Mouse (Mus musculus): ENCODE results near the gene Wdr24. TPM values are rescaled to one million over a fixed set of nuclear protein-coding genes. Genes with fewer than 3 reads are reported as not detected.

The Wdr24 gene
- 48.6 and 49.3 TPM in 2 replicates for polyA plus RNA-seq (2012; rRNA removed)

GRCm38 (mm10) chr17:25823452-25823851 lies at the start of gene Wdr24:
Wdr24 (plus strand) TSS chr17:25823627.

DNA sequence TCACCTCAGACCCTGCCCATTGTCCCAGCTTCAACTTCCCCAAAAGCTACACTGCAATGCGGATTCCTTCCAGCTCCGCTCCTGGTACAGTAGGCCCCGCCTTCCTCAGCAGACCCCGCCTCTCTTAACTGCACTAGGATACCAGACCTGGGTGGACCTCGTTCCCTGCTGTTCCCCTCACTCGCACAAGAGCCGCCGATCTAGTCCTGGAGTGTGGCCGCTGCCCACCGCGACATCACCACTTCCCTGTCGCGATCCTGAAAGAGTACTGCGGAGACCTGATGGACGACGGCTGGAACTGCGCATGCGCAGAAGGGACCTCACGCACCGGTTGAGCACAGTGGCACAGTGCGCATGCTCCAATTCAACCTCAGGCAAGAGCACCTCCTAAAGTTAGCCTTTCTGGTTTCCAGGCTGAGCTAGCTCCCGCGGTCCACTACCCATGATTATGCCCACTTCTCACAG lies 38.1 kb upstream of the Wdr24 start, which contains the start of gene Haghl:
Haghl (minus strand) TSS at position 393 of the 465 bp plus-strand sequence.

GRCm38 (mm10) chr17:25786280-25786679 lies 37.1 kb upstream of the Wdr24 start, which contains the start of gene Ccdc78:
Ccdc78 (plus strand) TSS chr17:25786580.

GRCm38 (mm10) chr17:25792615-25793014 lies 30.8 kb upstream of the Wdr24 start, which contains the start of gene Fam173a:
Fam173a (minus strand) TSS chr17:25792901.

DNA sequence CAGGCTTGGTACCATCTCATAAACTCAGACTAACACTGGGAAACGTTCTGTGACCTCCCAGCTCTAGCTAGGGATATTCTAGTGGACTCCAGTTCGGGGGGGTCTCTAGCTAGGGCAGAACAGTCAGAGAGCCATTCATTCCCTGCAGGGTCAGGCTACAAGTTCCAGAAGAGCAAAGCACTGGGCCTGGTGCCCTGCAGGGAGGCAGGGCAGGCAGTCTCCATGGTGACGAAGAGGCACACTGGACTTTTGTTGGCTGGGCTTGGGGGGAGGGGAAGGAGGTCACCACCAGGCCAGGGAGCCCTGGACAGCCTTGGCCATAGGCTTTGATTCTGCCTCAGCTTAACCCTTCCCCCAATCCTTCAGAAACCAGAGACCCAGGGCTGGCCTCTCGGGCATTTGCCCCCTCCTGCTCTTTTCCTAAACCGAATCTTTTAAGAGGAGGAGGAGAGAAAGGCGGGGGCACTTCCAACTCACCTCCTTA lies 27.8 kb upstream of the Wdr24 start, which contains the start of gene AC134908.4:
AC134908.4 (minus strand) TSS at position 51 of the 484 bp plus-strand sequence.

GRCm38 (mm10) chr17:25796951-25797369 lies 26.5 kb upstream of the Wdr24 start, which contains the start of gene Metrn:
Metrn (minus strand) TSS chr17:25797136.

DNA sequence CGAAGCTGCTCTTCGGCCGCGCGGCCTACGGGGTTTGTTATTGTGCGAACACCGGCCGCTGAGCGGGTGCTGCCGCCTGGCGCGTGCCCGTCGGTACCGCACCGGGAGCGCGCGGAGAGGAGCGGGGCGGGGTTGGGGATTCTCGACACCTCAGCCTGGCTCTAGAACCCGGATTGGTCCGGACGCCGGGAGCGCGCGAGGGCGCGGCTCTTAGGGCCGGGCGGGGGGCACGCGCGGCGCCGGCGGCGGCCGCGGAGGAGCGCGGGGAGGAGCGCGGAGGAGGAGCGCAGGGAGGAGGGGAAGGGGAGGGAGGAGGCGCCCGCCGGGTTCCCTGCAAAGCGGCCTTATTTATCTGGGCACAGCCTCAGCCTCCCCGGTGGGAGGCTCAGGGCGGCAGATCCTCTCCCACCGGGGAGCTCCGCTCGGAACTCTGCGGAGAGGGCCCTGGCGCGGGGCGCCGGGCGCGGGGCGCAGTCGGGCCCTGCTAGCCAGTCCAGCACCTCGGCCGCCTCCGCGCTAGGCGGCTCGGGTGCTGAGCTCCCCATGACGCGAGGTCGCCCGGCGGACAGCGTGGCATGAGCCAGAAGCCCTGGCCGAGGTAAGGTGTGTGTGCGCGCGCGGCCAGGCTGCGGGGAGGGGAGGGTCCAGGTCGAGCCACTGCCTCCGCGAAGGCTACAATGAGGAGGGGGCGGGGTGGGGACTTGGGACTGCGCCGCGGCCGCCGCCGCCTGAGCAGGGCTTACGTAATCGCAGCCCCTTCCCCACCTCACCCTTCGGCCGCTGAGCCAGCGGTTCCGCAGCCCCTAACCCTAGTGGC lies 14.4 kb upstream of the Wdr24 start, which contains the start of gene Fbxl16:
Fbxl16 (plus strand) TSS at position 297 of the 817 bp plus-strand sequence.

DNA sequence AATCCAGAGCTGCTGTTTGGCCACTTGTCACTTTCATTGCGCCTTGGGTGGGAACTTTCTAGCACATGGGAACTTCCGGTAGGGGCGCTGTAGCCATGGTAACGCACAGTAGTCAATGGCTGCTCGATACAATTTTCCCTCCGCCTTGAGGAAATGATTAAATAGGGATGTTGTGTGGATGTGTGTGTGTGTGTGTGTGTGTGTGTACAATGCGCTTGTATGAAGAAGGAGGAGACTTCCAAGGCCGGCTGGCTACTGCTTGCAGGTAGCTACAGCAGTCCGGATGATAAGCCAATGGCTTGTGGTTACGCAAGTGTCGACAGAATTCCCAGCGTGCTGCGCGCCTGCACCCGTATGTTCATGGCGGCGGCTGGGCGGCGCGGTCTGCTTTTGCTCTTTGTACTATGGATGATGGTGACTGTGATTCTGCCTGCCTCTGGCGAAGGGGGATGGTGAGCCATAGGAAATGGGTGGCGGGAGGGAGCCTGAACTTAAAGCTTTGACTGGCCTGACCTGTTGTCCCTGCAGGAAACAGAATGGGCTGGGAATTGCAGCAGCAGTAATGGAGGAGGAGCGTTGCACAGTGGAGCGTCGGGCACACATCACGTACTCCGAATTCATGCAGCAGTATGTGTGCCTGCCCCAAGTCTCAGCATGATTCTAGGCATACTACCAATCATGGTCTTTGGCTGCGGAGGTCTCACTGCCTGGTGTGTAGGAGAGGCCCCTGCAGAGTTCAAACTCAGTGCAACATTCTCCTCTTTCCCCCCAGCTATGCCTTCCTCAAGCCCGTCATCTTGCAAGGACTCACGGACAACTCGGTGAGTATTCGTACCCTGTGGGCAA lies 5.5 kb downstream of the Wdr24 start, which contains the start of gene Jmjd8:
Jmjd8 (plus strand) TSS at position 156 of the 846 bp plus-strand sequence.

DNA sequence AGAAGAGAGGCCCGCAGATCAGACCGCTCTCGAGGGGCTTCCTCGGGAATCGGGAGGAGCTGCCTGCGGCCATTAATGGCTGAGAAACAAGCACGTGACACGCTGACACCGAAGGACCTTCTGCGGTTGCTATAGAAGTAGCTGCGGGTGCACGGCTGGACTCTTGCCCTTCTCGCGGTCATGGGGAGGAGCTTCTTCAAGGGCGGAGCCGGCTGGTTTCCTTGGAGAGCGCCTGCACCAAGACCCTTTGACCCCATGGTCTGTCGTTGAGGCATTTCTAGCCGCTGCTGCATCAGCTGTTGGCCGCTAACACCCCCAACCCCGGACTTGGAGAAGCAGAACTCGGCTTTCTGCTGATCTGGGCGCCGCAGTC lies 9.8 kb downstream of the Wdr24 start, which contains the start of gene Stub1:
Stub1 (minus strand) TSS at position 114 of the 373 bp plus-strand sequence.

GRCm38 (mm10) chr17:25837076-25837410 lies 13.6 kb downstream of the Wdr24 start, which contains the start of gene Rhbdl1:
Rhbdl1 (minus strand) TSS chr17:25837295.

GRCm38 (mm10) chr17:25841117-25841880 lies 17.9 kb downstream of the Wdr24 start, which contains the start of gene Gm20683:
Gm20683 (minus strand) TSS chr17:25841763.

GRCm38 (mm10) chr17:25844396-25844901 lies 21.0 kb downstream of the Wdr24 start, which contains the start of gene Rhot2:
Rhot2 (minus strand) TSS chr17:25844851.

GRCm38 (mm10) chr17:25860832-25861703 lies 37.6 kb downstream of the Wdr24 start, which contains the start of gene Wdr90:
Wdr90 (minus strand) TSS chr17:25861501.

GRCm38 (mm10) chr17:25868601-25869191 lies 45.3 kb downstream of the Wdr24 start, which contains the start of gene Mcrip2:
Mcrip2 (minus strand) TSS chr17:25868764.

GRCm38 (mm10) chr17:25874721-25875170 lies 51.3 kb downstream of the Wdr24 start, which contains the start of gene Mettl26:
Mettl26 (plus strand) TSS chr17:25875074.

